Mouse (Mus musculus): ENCODE data around the gene Ebf1. TPM values are rescaled to one million over a fixed set of nuclear protein-coding genes. Genes with fewer than 3 reads are reported as not detected.
"Not testable (repeated sequence)": the region's sequence is repeated elsewhere in the genome, so short reads cannot be mapped to it uniquely, and the experiment has no call there.

The Ebf1 gene
- 104 and 113 TPM in 2 replicates for polyA plus RNA-seq (2014; fragmentation: Nextera tagmentation; extraction: Ambion mirVana)

GRCm38 (mm10) chr11:44616788-44617712, at the start of gene Ebf1:
Gene Ebf1, plus strand, starts transcription at chr11:44617317.
- DNase-seq (ENCODE audit: low spot score) (peak; percentile 93), ATAC-seq (ENCODE audit: insufficient read depth, low FRiP score, low TSS enrichment) (peak; percentile 96)
- Histone ChIP-seq H3K27me3 (ENCODE audit: control insufficient read depth, insufficient read depth, low read length) (peaks cover 36% of the 10 kb centered on the region), H3K27ac (ENCODE audit: low read depth, low read length) (peak within 1 kb of the TSS; percentile 84), H3K4me1 (ENCODE audit: control insufficient read depth, insufficient read depth, low read length) (peaks cover 20% of the 10 kb centered on the region), H3K36me3 (ENCODE audit: control insufficient read depth, insufficient read depth, low read length) (no peaks in the 10 kb centered on the region), H3K4me3 (ENCODE audit: low read depth, low read length) (peak within 1 kb of the TSS; percentile 61), H3K9ac (ENCODE audit: low read length) (peak within 1 kb of the TSS; percentile 79), H3K9me3 (ENCODE audit: control insufficient read depth, low read length) (no peaks in the 10 kb centered on the region), H3K4me2 (ENCODE audit: low read depth) (peak within 1 kb of the TSS; percentile 85)
- under 1% methylated on average over 31 of the region's 31 CpGs for WGBS

GRCm38 (mm10) chr11:44570336-44570735, 46.8 kb upstream of the Ebf1 start:
- H3K4me3 ChIP-seq (ENCODE audit: low read depth, low read length); H3K9me3 ChIP-seq (ENCODE audit: control insufficient read depth, low read length); H3K27me3 ChIP-seq (ENCODE audit: control insufficient read depth, insufficient read depth, low read length); DNase-seq (ENCODE audit: low spot score); H3K4me1 ChIP-seq (ENCODE audit: control insufficient read depth, insufficient read depth, low read length); H3K27ac ChIP-seq (ENCODE audit: low read depth, low read length); H3K36me3 ChIP-seq (ENCODE audit: control insufficient read depth, insufficient read depth, low read length); ATAC-seq (ENCODE audit: insufficient read depth, low FRiP score, low TSS enrichment); H3K4me2 ChIP-seq (ENCODE audit: low read depth); H3K9ac ChIP-seq (ENCODE audit: low read length): not testable (repeated sequence)
- WGBS, result 95% methylated on average over 4 of the region's 4 CpGs

GRCm38 (mm10) chr11:44572781-44573180, 44.3 kb upstream of the Ebf1 start:
- no peak for ATAC-seq (ENCODE audit: insufficient read depth, low FRiP score, low TSS enrichment)
- H3K4me2 ChIP-seq (ENCODE audit: low read depth), result no peak overlapping the region
- no peak for DNase-seq (ENCODE audit: low spot score)
- no peak overlapping the region for H3K27ac ChIP-seq (ENCODE audit: low read depth, low read length)
- H3K36me3 ChIP-seq (ENCODE audit: control insufficient read depth, insufficient read depth, low read length), result no peaks in the 10 kb centered on the region
- no peaks in the 10 kb centered on the region for H3K9me3 ChIP-seq (ENCODE audit: control insufficient read depth, low read length)
- WGBS, result 93% methylated on average over 5 of the region's 5 CpGs
- no peak overlapping the region for H3K9ac ChIP-seq (ENCODE audit: low read length)
- H3K4me3 ChIP-seq (ENCODE audit: low read depth, low read length), result no peak overlapping the region
- no peaks in the 10 kb centered on the region for H3K4me1 ChIP-seq (ENCODE audit: control insufficient read depth, insufficient read depth, low read length)
- H3K27me3 ChIP-seq (ENCODE audit: control insufficient read depth, insufficient read depth, low read length), result no peaks in the 10 kb centered on the region

- Histone ChIP-seq H3K27ac (ENCODE audit: low read depth, low read length) (no peak overlapping the region), H3K4me3 (ENCODE audit: low read depth, low read length) (no peak overlapping the region), H3K9ac (ENCODE audit: low read length) (no peak overlapping the region), H3K4me1 (ENCODE audit: control insufficient read depth, insufficient read depth, low read length) (no peaks in the 10 kb centered on the region), H3K4me2 (ENCODE audit: low read depth) (no peak overlapping the region), H3K9me3 (ENCODE audit: control insufficient read depth, low read length) (no peaks in the 10 kb centered on the region), H3K27me3 (ENCODE audit: control insufficient read depth, insufficient read depth, low read length) (no peaks in the 10 kb centered on the region), H3K36me3 (ENCODE audit: control insufficient read depth, insufficient read depth, low read length) (no peaks in the 10 kb centered on the region)
- ATAC-seq (ENCODE audit: insufficient read depth, low FRiP score, low TSS enrichment) (no peak), DNase-seq (ENCODE audit: low spot score) (no peak)
- 84% methylated on average over 3 of the region's 3 CpGs for WGBS
Measured at GRCm38 (mm10) chr11:44573396-44573795, 43.7 kb upstream of the Ebf1 start.

GRCm38 (mm10) chr11:44574391-44574790, 42.7 kb upstream of the Ebf1 start:
- Histone ChIP-seq H3K9me3 (ENCODE audit: control insufficient read depth, low read length) (no peaks in the 10 kb centered on the region), H3K4me1 (ENCODE audit: control insufficient read depth, insufficient read depth, low read length) (no peaks in the 10 kb centered on the region), H3K36me3 (ENCODE audit: control insufficient read depth, insufficient read depth, low read length) (no peaks in the 10 kb centered on the region), H3K4me3 (ENCODE audit: low read depth, low read length) (no peak overlapping the region), H3K4me2 (ENCODE audit: low read depth) (no peak overlapping the region), H3K9ac (ENCODE audit: low read length) (no peak overlapping the region), H3K27me3 (ENCODE audit: control insufficient read depth, insufficient read depth, low read length) (no peaks in the 10 kb centered on the region), H3K27ac (ENCODE audit: low read depth, low read length) (no peak overlapping the region)
- no peak for ATAC-seq (ENCODE audit: insufficient read depth, low FRiP score, low TSS enrichment)
- DNase-seq (ENCODE audit: low spot score), result no peak
- 90% methylated on average over 8 of the region's 8 CpGs for WGBS

GRCm38 (mm10) chr11:44574820-44575219, 42.3 kb upstream of the Ebf1 start:
- Histone ChIP-seq H3K27ac (ENCODE audit: low read depth, low read length) (no peak overlapping the region), H3K27me3 (ENCODE audit: control insufficient read depth, insufficient read depth, low read length) (no peaks in the 10 kb centered on the region), H3K9ac (ENCODE audit: low read length) (no peak overlapping the region), H3K4me1 (ENCODE audit: control insufficient read depth, insufficient read depth, low read length) (no peaks in the 10 kb centered on the region), H3K4me3 (ENCODE audit: low read depth, low read length) (no peak overlapping the region), H3K36me3 (ENCODE audit: control insufficient read depth, insufficient read depth, low read length) (no peaks in the 10 kb centered on the region), H3K9me3 (ENCODE audit: control insufficient read depth, low read length) (no peaks in the 10 kb centered on the region), H3K4me2 (ENCODE audit: low read depth) (no peak overlapping the region)
- no peak for DNase-seq (ENCODE audit: low spot score)
- ATAC-seq (ENCODE audit: insufficient read depth, low FRiP score, low TSS enrichment), result no peak
- 90% methylated on average over 5 of the region's 5 CpGs for WGBS

GRCm38 (mm10) chr11:44577911-44578310, 39.2 kb upstream of the Ebf1 start:
- ATAC-seq (ENCODE audit: insufficient read depth, low FRiP score, low TSS enrichment) (no peak), DNase-seq (ENCODE audit: low spot score) (no peak)
- Histone ChIP-seq H3K4me3 (ENCODE audit: low read depth, low read length) (no peak overlapping the region), H3K27ac (ENCODE audit: low read depth, low read length) (no peak overlapping the region), H3K9ac (ENCODE audit: low read length) (no peak overlapping the region), H3K4me1 (ENCODE audit: control insufficient read depth, insufficient read depth, low read length) (no peaks in the 10 kb centered on the region), H3K36me3 (ENCODE audit: control insufficient read depth, insufficient read depth, low read length) (no peaks in the 10 kb centered on the region), H3K4me2 (ENCODE audit: low read depth) (no peak overlapping the region), H3K27me3 (ENCODE audit: control insufficient read depth, insufficient read depth, low read length) (no peaks in the 10 kb centered on the region), H3K9me3 (ENCODE audit: control insufficient read depth, low read length) (no peaks in the 10 kb centered on the region)
- WGBS, result 78% methylated on average over 9 of the region's 9 CpGs

GRCm38 (mm10) chr11:44581277-44581683, 35.8 kb upstream of the Ebf1 start:
- H3K4me2 ChIP-seq (ENCODE audit: low read depth), result no peak overlapping the region
- ATAC-seq (ENCODE audit: insufficient read depth, low FRiP score, low TSS enrichment), result no peak
- H3K27ac ChIP-seq (ENCODE audit: low read depth, low read length), result no peak overlapping the region
- H3K9me3 ChIP-seq (ENCODE audit: control insufficient read depth, low read length), result no peaks in the 10 kb centered on the region
- H3K9ac ChIP-seq (ENCODE audit: low read length), result no peak overlapping the region
- H3K4me3 ChIP-seq (ENCODE audit: low read depth, low read length), result no peak overlapping the region
- no peaks in the 10 kb centered on the region for H3K36me3 ChIP-seq (ENCODE audit: control insufficient read depth, insufficient read depth, low read length)
- 36% methylated on average over 11 of the region's 11 CpGs for WGBS
- no peaks in the 10 kb centered on the region for H3K4me1 ChIP-seq (ENCODE audit: control insufficient read depth, insufficient read depth, low read length)
- H3K27me3 ChIP-seq (ENCODE audit: control insufficient read depth, insufficient read depth, low read length), result no peaks in the 10 kb centered on the region
- DNase-seq (ENCODE audit: low spot score), result peak; percentile 32
